Mouse (Mus musculus): ENCODE data around the gene Cep112. TPM values are rescaled to one million over a fixed set of nuclear protein-coding genes. Genes with fewer than 3 reads are reported as not detected.

The Cep112 gene
- polyA plus RNA-seq, 1 experiment from 2014 or later: 22.4 TPM

DNA sequence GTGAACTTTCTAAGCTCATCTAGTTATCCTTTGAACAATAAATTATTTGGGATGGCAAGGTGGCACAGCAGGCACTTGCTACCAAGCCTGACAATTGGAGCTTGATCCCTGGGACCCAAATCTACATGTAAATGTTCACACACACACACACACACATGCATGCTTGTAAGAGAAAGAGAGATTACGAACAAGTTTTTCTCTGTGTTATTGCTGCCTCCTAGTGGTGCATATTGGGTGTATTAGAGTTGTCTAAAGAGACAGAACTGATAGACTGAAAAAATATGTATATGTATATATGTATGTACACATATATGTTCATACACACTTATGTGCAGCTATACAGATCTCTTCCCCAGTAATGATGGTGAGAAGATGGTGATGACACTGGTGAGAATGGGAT, 6.5 kb upstream of the Cep112 start:
- Histone ChIP-seq H3K4me2 (no peak overlapping the region), H3K9me3 (no peaks in the 10 kb centered on the region), H3K4me3 (replicated peaks) (no peak overlapping the region), H3K4me1 (peaks cover 5% of the 10 kb centered on the region), H3K9ac (no peak overlapping the region), H3K27ac (no peak overlapping the region), H3K27me3 (0 out of 2 replicates have a peak, but pooled peaks cover 5% of the 10 kb centered on the region), H3K36me3 (replicated peaks) (no peaks in the 10 kb centered on the region)
- 26% methylated on average over 1 of the region's 1 CpGs for WGBS
- no peak for ATAC-seq (ENCODE audit: low FRiP score)

DNA sequence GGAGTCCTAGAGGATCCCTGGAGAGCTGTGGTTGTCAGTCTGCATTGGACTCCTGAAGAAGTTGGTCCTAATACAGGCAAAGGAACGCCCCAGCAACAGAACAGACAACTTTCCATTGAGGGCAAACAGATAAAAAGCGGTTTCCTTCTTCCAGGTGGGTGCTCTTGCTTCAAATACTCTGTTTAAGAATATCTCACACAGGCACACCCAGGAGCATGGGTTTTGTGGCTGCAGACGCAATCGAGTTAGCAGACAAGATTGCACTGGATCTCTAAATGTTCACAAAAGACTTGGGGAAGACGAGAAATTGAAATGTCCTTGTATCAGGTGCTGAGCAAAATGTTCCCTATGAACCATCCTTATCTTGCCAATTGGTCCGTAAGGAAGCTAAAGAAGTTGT, 5.8 kb upstream of the Cep112 start:
- 0 out of 2 replicates have a peak, but pooled peaks cover 5% of the 10 kb centered on the region for H3K27me3 ChIP-seq
- H3K36me3 ChIP-seq (replicated peaks): no peaks in the 10 kb centered on the region
- H3K4me1 ChIP-seq: peaks cover 12% of the 10 kb centered on the region
- 94% methylated on average over 6 of the region's 6 CpGs for WGBS
- H3K9ac ChIP-seq: no peak overlapping the region
- H3K9me3 ChIP-seq: no peaks in the 10 kb centered on the region
- no peak overlapping the region for H3K4me3 ChIP-seq (replicated peaks)
- H3K27ac ChIP-seq: no peak overlapping the region
- no peak overlapping the region for H3K4me2 ChIP-seq
- no peak for ATAC-seq (ENCODE audit: low FRiP score)

DNA sequence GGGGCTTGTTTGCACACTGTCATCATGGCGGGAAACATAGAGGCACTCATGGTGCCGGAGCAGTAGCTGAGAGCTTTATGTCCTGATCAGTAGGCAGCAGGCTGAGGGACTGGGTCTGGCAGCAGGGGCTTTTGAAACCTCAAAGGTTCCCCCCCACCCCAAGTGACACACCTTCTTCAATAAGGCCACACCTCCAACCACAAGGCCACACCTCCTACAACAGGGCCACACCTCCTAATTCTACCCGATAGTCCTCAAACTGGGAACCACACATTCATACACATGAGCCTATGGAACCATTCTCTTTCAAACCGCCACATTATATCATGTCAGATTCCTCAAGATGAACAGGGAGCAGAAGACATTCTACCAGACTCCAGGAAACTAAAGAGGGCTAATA, 4.2 kb upstream of the Cep112 start:
- H3K9ac ChIP-seq: no peak overlapping the region
- H3K4me1 ChIP-seq: peaks cover 20% of the 10 kb centered on the region
- no peak for ATAC-seq (ENCODE audit: low FRiP score)
- no peak overlapping the region for H3K4me2 ChIP-seq
- WGBS: 79% methylated on average over 4 of the region's 4 CpGs
- no peak overlapping the region for H3K27ac ChIP-seq
- 0 out of 2 replicates have a peak, but pooled peaks cover 5% of the 10 kb centered on the region for H3K27me3 ChIP-seq
- no peaks in the 10 kb centered on the region for H3K9me3 ChIP-seq
- no peak overlapping the region for H3K4me3 ChIP-seq (replicated peaks)
- H3K36me3 ChIP-seq (replicated peaks): no peaks in the 10 kb centered on the region

DNA sequence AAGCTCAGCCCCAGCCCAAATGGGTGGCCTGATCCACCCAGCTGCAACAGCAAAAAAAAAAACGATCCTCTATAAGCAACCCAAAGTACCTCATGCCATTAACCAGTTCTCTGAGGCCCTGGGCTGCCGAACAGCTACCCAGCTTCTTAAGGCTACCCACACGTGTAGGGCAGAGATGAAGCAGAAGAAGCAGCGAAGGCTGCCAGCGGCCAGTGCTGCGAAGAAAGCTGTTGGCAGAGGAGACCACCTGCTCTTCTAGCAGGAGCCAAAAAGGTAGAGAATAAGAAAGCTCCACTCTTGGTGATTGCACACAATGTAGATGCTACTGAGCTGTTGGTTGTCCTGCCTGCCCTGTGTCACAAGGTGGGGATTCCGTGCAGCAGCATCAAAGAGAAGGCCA, 1.8 kb upstream of the Cep112 start:
- Histone ChIP-seq H3K9me3 (no peaks in the 10 kb centered on the region), H3K4me3 (replicated peaks) (no peak overlapping the region), H3K27me3 (0 out of 2 replicates have a peak, but pooled peaks cover 5% of the 10 kb centered on the region), H3K4me1 (peaks cover 30% of the 10 kb centered on the region), H3K27ac (0 out of 2 replicates have a peak overlapping the region, but pooled peaks have one; percentile 8), H3K4me2 (peak overlapping the region; percentile 64; the same call in 1 of the 2 replicates), H3K9ac (no peak overlapping the region), H3K36me3 (replicated peaks) (no peaks in the 10 kb centered on the region)
- no peak for ATAC-seq (ENCODE audit: low FRiP score)
- 46% methylated on average over 7 of the region's 7 CpGs for WGBS

DNA sequence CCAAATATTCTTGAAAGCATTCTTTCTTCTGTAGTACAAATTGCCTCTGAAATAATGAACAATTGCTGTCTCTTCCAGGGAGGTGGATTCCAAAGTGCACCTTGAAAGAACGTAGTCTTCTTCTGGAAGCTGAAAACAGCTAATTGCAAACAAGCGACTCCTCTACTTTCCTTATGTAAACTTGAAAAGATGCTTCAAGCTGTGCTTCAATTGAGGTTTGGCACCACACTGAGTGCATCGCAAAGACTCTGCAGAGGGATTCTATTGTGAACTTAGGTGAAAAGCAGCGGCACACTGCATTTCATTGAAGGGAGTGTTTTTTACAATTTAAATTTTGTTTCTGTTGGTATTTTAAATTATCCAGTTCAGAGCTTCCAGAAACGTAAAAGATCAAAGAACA, 881 bp upstream of the Cep112 start:
- no peaks in the 10 kb centered on the region for H3K36me3 ChIP-seq (replicated peaks)
- under 1% methylated on average over 5 of the region's 5 CpGs for WGBS
- H3K27ac ChIP-seq: peak overlapping the region; percentile 75
- H3K9me3 ChIP-seq: no peaks in the 10 kb centered on the region
- ATAC-seq (ENCODE audit: low FRiP score): peak; percentile 3; the same call in 1 of the 2 replicates
- H3K4me3 ChIP-seq (replicated peaks): peak overlapping the region; percentile 65
- peak overlapping the region; percentile 30; the same call in 1 of the 2 replicates for H3K9ac ChIP-seq
- 0 out of 2 replicates have a peak, but pooled peaks cover 5% of the 10 kb centered on the region for H3K27me3 ChIP-seq
- peak overlapping the region; percentile 64 for H3K4me2 ChIP-seq
- H3K4me1 ChIP-seq: peaks cover 30% of the 10 kb centered on the region

DNA sequence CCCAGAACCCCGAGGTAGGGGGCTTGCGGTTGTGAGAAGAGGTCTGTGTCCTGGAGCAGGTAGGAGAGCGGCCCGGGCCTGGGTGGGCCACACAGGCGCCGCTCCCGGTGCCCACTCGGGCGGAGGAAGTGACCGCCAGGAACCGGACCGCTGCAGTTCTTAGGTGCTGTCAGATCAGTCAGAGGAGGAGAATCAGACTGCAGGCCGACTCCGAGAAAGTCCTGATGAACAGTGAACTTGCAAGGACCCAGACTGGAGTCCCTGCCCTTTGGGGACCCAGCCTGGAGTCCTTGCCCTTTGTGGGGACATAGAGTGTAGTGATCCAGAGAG, 565 bp downstream of the Cep112 start:
- Histone ChIP-seq H3K4me1 (peaks cover 30% of the 10 kb centered on the region), H3K9me3 (no peaks in the 10 kb centered on the region), H3K4me2 (peak overlapping the region; percentile 64), H3K4me3 (replicated peaks) (peak overlapping the region; percentile 65), H3K27me3 (0 out of 2 replicates have a peak, but pooled peaks cover 5% of the 10 kb centered on the region), H3K27ac (peak overlapping the region; percentile 57; the same call in 1 of the 2 replicates), H3K9ac (peak overlapping the region; percentile 76), H3K36me3 (replicated peaks) (no peaks in the 10 kb centered on the region)
- peak; percentile 72 for ATAC-seq (ENCODE audit: low FRiP score)
- 7% methylated on average over 14 of the region's 14 CpGs for WGBS

DNA sequence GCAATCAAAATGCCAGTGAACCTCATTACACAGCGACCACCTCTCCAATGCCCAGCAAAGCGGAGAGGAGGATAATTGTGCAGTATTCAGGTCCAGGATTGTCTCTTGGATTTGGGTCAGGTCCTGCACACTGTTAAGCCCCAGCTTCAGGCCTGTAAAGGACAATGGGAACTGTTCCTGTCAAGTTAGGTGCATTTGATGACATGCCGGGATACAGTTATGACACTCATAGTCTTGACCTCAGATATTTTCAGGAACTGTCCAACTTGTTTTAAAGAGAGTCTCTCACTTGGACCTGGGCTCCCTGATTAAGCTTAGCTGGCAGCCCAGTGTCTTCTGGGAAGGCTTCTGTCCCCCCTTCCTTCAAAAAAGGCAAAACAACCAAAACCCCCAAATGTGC, 1.1 kb downstream of the Cep112 start:
- Histone ChIP-seq H3K4me1 (peaks cover 30% of the 10 kb centered on the region), H3K4me2 (peak overlapping the region; percentile 64), H3K9me3 (no peaks in the 10 kb centered on the region), H3K27me3 (0 out of 2 replicates have a peak, but pooled peaks cover 5% of the 10 kb centered on the region), H3K9ac (no peak overlapping the region), H3K4me3 (replicated peaks) (peak overlapping the region; percentile 65), H3K27ac (no peak overlapping the region), H3K36me3 (replicated peaks) (no peaks in the 10 kb centered on the region)
- ATAC-seq (ENCODE audit: low FRiP score): no peak
- 93% methylated on average over 3 of the region's 3 CpGs for WGBS

DNA sequence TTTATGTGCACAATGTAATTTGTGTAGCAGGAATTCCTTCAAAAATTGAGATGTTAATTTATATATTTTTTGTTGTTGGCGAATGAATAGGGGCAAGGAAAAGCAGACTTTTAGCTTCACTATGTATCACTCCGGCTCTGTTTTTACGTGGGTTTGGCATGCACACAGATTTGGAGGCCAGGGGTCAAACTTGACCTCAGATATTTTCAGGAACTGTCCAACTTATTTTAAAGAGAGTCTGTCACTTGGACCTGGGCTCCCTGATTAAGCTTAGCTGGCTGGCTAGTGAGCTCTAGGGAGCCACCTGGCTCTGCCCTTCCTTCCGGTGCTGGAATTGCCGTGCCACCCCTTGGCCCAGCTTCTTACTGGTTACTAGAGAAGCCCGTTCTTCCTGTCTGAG, 2.2 kb downstream of the Cep112 start:
- no peak overlapping the region for H3K4me2 ChIP-seq
- 0 out of 2 replicates have a peak, but pooled peaks cover 5% of the 10 kb centered on the region for H3K27me3 ChIP-seq
- H3K9me3 ChIP-seq: no peaks in the 10 kb centered on the region
- H3K4me3 ChIP-seq (replicated peaks): no peak overlapping the region
- no peaks in the 10 kb centered on the region for H3K36me3 ChIP-seq (replicated peaks)
- no peak overlapping the region for H3K9ac ChIP-seq
- ATAC-seq (ENCODE audit: low FRiP score): no peak
- H3K4me1 ChIP-seq: peaks cover 30% of the 10 kb centered on the region
- WGBS: 58% methylated on average over 6 of the region's 6 CpGs
- no peak overlapping the region for H3K27ac ChIP-seq

DNA sequence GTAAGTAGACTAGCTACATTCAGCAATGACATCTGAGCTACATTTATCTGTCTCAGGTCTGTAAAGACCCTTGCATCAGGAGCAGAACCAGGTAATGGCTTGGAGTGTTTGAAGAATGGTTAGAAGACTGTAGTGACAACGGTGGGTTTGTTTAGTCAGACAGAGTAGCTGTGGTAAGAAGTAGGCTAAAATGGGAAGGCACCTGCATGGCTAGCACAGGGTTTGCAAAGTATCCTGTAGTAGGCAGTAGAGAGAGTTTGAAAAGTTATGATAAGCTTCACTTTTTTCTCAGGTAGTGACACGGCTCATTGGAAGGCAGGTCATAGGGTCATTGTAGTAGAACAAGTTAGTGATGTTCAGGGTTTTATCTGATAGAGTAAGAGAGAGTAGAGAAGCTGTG, 4.1 kb downstream of the Cep112 start:
- Histone ChIP-seq H3K4me1 (peaks cover 20% of the 10 kb centered on the region), H3K4me2 (no peak overlapping the region), H3K27me3 (no peaks in the 10 kb centered on the region), H3K9ac (no peak overlapping the region), H3K9me3 (no peaks in the 10 kb centered on the region), H3K4me3 (replicated peaks) (no peak overlapping the region), H3K27ac (no peak overlapping the region), H3K36me3 (replicated peaks) (no peaks in the 10 kb centered on the region)
- 86% methylated on average over 2 of the region's 2 CpGs for WGBS
- ATAC-seq (ENCODE audit: low FRiP score): no peak

DNA sequence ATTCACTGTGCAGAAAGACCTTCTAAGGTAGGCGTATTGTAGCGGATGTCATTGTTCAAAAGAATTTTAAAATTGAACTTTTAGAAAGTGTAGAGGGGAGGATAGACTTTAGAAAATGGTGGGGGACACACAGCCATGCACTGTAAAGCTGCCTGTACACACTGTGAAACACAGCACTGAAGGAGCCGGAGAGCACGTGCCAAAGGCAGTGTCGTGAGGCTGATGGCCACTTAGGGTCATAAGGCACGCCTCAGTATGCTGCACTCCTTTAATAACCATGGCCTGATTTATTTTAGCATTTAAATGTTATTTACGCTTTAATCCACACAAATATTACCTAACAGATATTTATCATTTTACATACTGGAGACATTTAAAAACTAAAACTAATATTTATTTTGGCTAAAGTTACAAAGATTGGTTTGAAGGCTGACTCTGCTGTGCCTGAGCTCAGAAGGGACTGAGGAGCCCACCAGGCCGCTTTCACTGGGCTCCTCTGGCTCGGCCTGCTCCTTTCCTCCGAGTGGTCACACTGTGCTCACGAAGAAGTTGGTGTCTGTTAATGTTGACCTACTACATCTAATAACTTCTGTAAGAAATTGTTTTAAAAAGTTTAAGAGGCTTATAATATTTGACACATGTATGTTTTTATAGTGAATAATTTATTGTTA, 19.0 kb downstream of the Cep112 start:
- Histone ChIP-seq H3K27me3 (no peaks in the 10 kb centered on the region), H3K27ac (no peak overlapping the region), H3K36me3 (replicated peaks) (no peaks in the 10 kb centered on the region; the same call in 1 of the 2 replicates), H3K4me2 (no peak overlapping the region), H3K4me3 (replicated peaks) (no peak overlapping the region), H3K4me1 (no peaks in the 10 kb centered on the region), H3K9me3 (no peaks in the 10 kb centered on the region), H3K9ac (no peak overlapping the region)
- WGBS: 83% methylated on average over 11 of the region's 11 CpGs
- no peak for ATAC-seq (ENCODE audit: low FRiP score)

DNA sequence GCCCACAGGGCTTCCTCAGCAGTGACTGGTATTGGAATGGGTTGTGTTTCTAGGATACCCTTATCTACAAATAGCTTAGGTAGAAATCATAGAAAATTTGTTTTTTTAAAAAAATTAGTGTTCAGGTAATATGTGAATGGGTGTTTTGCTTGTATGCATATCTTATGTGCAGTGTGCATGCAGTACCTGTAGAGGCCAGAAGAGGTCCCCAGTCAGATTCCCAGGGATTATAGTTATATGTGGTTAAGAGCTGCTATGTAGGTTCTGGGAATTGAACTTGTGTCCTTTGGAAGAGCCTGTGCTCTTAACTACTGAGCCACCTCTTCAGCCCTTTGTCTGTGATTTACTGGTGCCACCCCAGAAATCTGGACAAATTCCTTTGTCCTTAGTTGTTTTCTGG, 22.2 kb downstream of the Cep112 start:
- Histone ChIP-seq H3K9ac (no peak overlapping the region), H3K27ac (no peak overlapping the region), H3K9me3 (peaks cover 6% of the 10 kb centered on the region; the same call in 1 of the 2 replicates), H3K4me2 (no peak overlapping the region), H3K27me3 (no peaks in the 10 kb centered on the region), H3K4me3 (replicated peaks) (no peak overlapping the region), H3K4me1 (no peaks in the 10 kb centered on the region), H3K36me3 (replicated peaks) (peaks cover 4% of the 10 kb centered on the region; the same call in 1 of the 2 replicates)
- no peak for ATAC-seq (ENCODE audit: low FRiP score)

DNA sequence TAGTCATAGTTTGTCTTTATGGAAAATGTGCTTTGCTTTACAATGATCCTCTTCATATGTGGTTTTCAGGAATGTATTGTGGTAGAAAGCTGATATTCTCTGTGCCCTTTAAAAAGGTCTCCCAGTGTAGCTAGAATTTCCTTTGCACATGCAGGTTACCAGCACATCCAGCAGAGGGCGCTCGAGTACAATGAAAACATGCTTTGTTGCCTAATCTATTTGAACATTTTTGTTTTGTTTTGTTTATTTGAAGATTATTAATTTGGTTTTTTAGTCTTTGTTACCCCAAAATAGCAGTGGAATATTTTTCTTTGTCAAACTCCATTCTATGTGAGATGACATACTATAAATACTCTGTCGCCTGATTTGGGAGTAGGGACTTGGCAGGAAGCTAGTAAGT, 24.8 kb downstream of the Cep112 start:
- no peak for ATAC-seq (ENCODE audit: low FRiP score)
- H3K4me3 ChIP-seq (replicated peaks): no peak overlapping the region
- H3K27me3 ChIP-seq: no peaks in the 10 kb centered on the region
- H3K9me3 ChIP-seq: peaks cover 6% of the 10 kb centered on the region; the same call in 1 of the 2 replicates
- no peaks in the 10 kb centered on the region for H3K4me1 ChIP-seq
- peaks cover 4% of the 10 kb centered on the region; the same call in 1 of the 2 replicates for H3K36me3 ChIP-seq (replicated peaks)
- no peak overlapping the region for H3K9ac ChIP-seq
- no peak overlapping the region for H3K27ac ChIP-seq
- WGBS: 31% methylated on average over 3 of the region's 3 CpGs
- no peak overlapping the region for H3K4me2 ChIP-seq

DNA sequence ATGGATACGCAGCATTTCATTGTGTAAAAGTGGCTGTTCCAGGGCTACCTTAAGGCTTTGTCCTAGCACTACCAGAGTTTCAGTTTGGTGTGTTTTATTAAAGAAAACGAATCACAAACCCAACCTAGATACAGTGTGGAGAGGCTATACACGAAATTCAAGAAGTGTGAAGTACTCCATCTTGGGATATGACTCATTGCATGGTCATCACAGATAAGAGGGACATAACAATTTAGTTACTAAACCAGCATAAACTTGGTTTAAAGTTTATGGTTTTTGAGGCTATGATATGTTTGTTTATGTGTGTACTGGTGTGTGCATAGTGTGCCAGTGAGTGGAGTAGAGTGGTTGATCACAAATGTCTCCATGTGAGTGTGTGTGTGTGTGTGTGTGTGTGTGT, 34.6 kb downstream of the Cep112 start:
- Histone ChIP-seq H3K36me3 (replicated peaks) (no peaks in the 10 kb centered on the region), H3K9me3 (0 out of 2 replicates have a peak, but pooled peaks cover 5% of the 10 kb centered on the region), H3K9ac (no peak overlapping the region), H3K4me2 (no peak overlapping the region), H3K27me3 (no peaks in the 10 kb centered on the region), H3K4me1 (no peaks in the 10 kb centered on the region), H3K4me3 (replicated peaks) (no peak overlapping the region), H3K27ac (no peak overlapping the region)
- ATAC-seq (ENCODE audit: low FRiP score): no peak
- WGBS: 92% methylated on average over 3 of the region's 3 CpGs

Measured in forebrain, embryonic 12.5 days (tissue).